Mouse (Mus musculus) bone marrow, adult 2 months (tissue): Measurements from ENCODE around the gene Nup210l.

ENCODE experiments used
- CTCF ChIP-seq: fragments of 200-500 bp; IDR thresholded peaks from 2 replicates; pipeline ENCODE4 v1.5.1; 2011; ENCODE audit warnings: low read length, control low read depth; ENCODE audit not compliant: control insufficient read depth, insufficient read depth
- POLR2A ChIP-seq: fragments of 200-500 bp; IDR thresholded peaks from 2 replicates; pipeline ENCODE4 v1.6.1; 2011; ENCODE audit warnings: low read depth, mild to moderate bottlenecking, control low read depth, low read length, borderline replicate concordance; ENCODE audit not compliant: control insufficient read depth

- TF ChIP-seq CTCF (no peak), POLR2A (no peak)
Observed at GRCm38 (mm10) chr3:90155996-90156395, 52.1 kb downstream of the Nup210l start.
